Mouse (Mus musculus): Measurements from ENCODE around the gene Pmpcb. TPM values are rescaled to one million over a fixed set of nuclear protein-coding genes. Genes with fewer than 3 reads are reported as not detected.
"Not testable (repeated sequence)": the region's sequence is repeated elsewhere in the genome, so short reads cannot be mapped to it uniquely, and the experiment has no call there.

Pmpcb gene
- total RNA-seq (2014; rRNA removed) = 64.7 and 86.4 TPM in 2 replicates
- polyA plus RNA-seq (2015; fragmentation: Nextera tagmentation; extraction: Ambion mirVana) = 64.0 and 68.6 TPM in 2 replicates

GRCm38 (mm10) chr5:21736956-21737585, at the start of gene Pmpcb:
Gene Pmpcb (plus strand): TSS chr5:21737141.
- DNase-seq (ENCODE audit: low spot score) (peak; percentile 92), ATAC-seq (ENCODE audit: low FRiP score) (peak; percentile 89)
- peak within 1 kb of the TSS; percentile 84 for H3K4me2 ChIP-seq (ENCODE audit: low read depth, low read length, poor library complexity, severe bottlenecking)
- TF ChIP-seq CTCF (IDR thresholded peaks at IDR 0.05) = peak; percentile 97
- WGBS = under 1% methylated on average over 41 of the region's 42 CpGs
- H3K4me1 ChIP-seq (ENCODE audit: insufficient read depth, low read length) = peaks cover 5% of the 10 kb centered on the region; the same call in 1 of the 2 replicates
- H3K4me3 ChIP-seq (ENCODE audit: low read depth, low read length) = peak within 1 kb of the TSS; percentile 70
- no peaks in the 10 kb centered on the region for H3K27me3 ChIP-seq (ENCODE audit: insufficient read depth, low read length)
- peaks cover 20% of the 10 kb centered on the region for H3K36me3 ChIP-seq (ENCODE audit: insufficient read depth, low read length)
- H3K9ac ChIP-seq (replicated peaks; ENCODE audit: low read length, poor library complexity, severe bottlenecking) = peak within 1 kb of the TSS; percentile 77
- peak within 1 kb of the TSS; percentile 84 for H3K27ac ChIP-seq (ENCODE audit: low read depth, low read length)
- H3K9me3 ChIP-seq (ENCODE audit: low read length) = no peaks in the 10 kb centered on the region

GRCm38 (mm10) chr5:21692230-21692629, 44.7 kb upstream of the Pmpcb start:
- no peak overlapping the region for H3K27ac ChIP-seq (ENCODE audit: low read depth, low read length)
- H3K4me2 ChIP-seq (ENCODE audit: low read depth, low read length, poor library complexity, severe bottlenecking) = no peak overlapping the region
- 96% methylated on average over 5 of the region's 5 CpGs for WGBS
- TF ChIP-seq CTCF (IDR thresholded peaks at IDR 0.05) = no peak
- no peak overlapping the region for H3K4me3 ChIP-seq (ENCODE audit: low read depth, low read length)
- no peaks in the 10 kb centered on the region for H3K27me3 ChIP-seq (ENCODE audit: insufficient read depth, low read length)
- no peak for DNase-seq (ENCODE audit: low spot score)
- no peaks in the 10 kb centered on the region for H3K4me1 ChIP-seq (ENCODE audit: insufficient read depth, low read length)
- H3K9ac ChIP-seq (replicated peaks; ENCODE audit: low read length, poor library complexity, severe bottlenecking) = no peak overlapping the region
- no peak for ATAC-seq (ENCODE audit: low FRiP score)
- no peaks in the 10 kb centered on the region for H3K36me3 ChIP-seq (ENCODE audit: insufficient read depth, low read length)
- no peaks in the 10 kb centered on the region for H3K9me3 ChIP-seq (ENCODE audit: low read length)

GRCm38 (mm10) chr5:21693372-21693870, 43.5 kb upstream of the Pmpcb start:
- Histone ChIP-seq H3K4me1 (ENCODE audit: insufficient read depth, low read length) (no peaks in the 10 kb centered on the region), H3K27me3 (ENCODE audit: insufficient read depth, low read length) (no peaks in the 10 kb centered on the region), H3K9me3 (ENCODE audit: low read length) (no peaks in the 10 kb centered on the region), H3K4me3 (ENCODE audit: low read depth, low read length) (no peak overlapping the region), H3K27ac (ENCODE audit: low read depth, low read length) (no peak overlapping the region), H3K4me2 (ENCODE audit: low read depth, low read length, poor library complexity, severe bottlenecking) (no peak overlapping the region), H3K36me3 (ENCODE audit: insufficient read depth, low read length) (no peaks in the 10 kb centered on the region), H3K9ac (replicated peaks; ENCODE audit: low read length, poor library complexity, severe bottlenecking) (no peak overlapping the region)
- no peak for ATAC-seq (ENCODE audit: low FRiP score)
- 89% methylated on average over 3 of the region's 3 CpGs for WGBS
- no peak for DNase-seq (ENCODE audit: low spot score)
- TF ChIP-seq CTCF (IDR thresholded peaks at IDR 0.05) = no peak

GRCm38 (mm10) chr5:21694854-21695490, 42.0 kb upstream of the Pmpcb start:
- H3K27me3 ChIP-seq (ENCODE audit: insufficient read depth, low read length) = no peaks in the 10 kb centered on the region
- H3K4me3 ChIP-seq (ENCODE audit: low read depth, low read length) = no peak overlapping the region
- H3K9ac ChIP-seq (replicated peaks; ENCODE audit: low read length, poor library complexity, severe bottlenecking) = no peak overlapping the region
- H3K4me1 ChIP-seq (ENCODE audit: insufficient read depth, low read length) = no peaks in the 10 kb centered on the region
- no peaks in the 10 kb centered on the region for H3K36me3 ChIP-seq (ENCODE audit: insufficient read depth, low read length)
- H3K4me2 ChIP-seq (ENCODE audit: low read depth, low read length, poor library complexity, severe bottlenecking) = no peak overlapping the region
- TF ChIP-seq CTCF (IDR thresholded peaks at IDR 0.05) = no peak
- H3K27ac ChIP-seq (ENCODE audit: low read depth, low read length) = no peak overlapping the region
- 92% methylated on average over 3 of the region's 3 CpGs for WGBS
- ATAC-seq (ENCODE audit: low FRiP score) = no peak
- H3K9me3 ChIP-seq (ENCODE audit: low read length) = no peaks in the 10 kb centered on the region
- DNase-seq (ENCODE audit: low spot score) = no peak

DNA sequence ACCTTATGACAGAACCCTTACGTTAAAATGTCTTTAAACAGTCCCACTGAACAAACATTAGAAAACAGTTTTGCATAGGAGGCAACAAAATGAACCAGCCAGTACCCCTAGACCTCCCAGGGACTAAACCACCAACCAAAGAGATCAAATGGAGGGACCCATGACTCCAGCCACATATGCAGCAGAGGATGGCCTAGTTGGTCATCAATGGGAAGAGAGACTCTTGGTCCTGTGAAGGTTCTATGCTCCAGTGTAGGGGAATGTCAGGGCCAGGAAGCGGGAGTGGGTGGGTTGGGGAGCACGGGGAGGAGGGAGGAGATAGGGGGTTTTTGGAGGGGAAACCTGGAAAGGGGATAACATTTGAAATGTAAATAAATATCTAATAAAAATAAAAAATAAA, 37.4 kb upstream of the Pmpcb start:
- H3K9ac ChIP-seq (replicated peaks; ENCODE audit: low read length, poor library complexity, severe bottlenecking); H3K4me3 ChIP-seq (ENCODE audit: low read depth, low read length); H3K27me3 ChIP-seq (ENCODE audit: insufficient read depth, low read length); H3K36me3 ChIP-seq (ENCODE audit: insufficient read depth, low read length); H3K4me1 ChIP-seq (ENCODE audit: insufficient read depth, low read length); DNase-seq (ENCODE audit: low spot score); H3K4me2 ChIP-seq (ENCODE audit: low read depth, low read length, poor library complexity, severe bottlenecking); H3K27ac ChIP-seq (ENCODE audit: low read depth, low read length); ATAC-seq (ENCODE audit: low FRiP score); H3K9me3 ChIP-seq (ENCODE audit: low read length): not testable (repeated sequence)
- WGBS = 88% methylated on average over 3 of the region's 3 CpGs

DNA sequence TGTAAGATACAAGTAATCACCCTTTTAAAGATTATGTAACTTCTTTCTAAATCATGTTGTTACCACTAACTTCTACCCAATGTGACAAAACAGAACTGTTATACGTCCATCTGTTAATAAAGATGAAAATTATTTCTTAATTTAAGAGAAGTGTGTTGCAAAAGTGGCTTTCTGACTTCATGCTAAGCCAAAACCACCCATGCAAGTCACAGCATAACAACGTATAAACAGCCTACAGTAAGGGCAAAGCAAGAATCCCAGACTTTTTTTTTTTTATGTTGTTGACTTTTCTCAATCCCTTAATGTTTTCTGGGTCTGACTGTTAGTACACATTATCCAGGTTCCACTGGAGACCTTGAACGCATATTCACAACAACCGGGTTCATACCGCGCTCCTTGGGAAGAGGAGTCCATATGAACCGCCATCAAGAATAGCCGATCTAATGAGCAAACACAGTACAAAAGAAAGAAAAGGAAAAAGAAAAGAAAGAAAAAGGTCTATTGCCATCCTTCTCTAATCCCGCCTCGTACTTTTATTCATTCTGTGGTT, 36.6 kb upstream of the Pmpcb start:
- ATAC-seq (ENCODE audit: low FRiP score) (no peak), DNase-seq (ENCODE audit: low spot score) (no peak)
- Histone ChIP-seq H3K4me2 (ENCODE audit: low read depth, low read length, poor library complexity, severe bottlenecking) (peak overlapping the region; percentile 64), H3K27me3 (ENCODE audit: insufficient read depth, low read length) (no peaks in the 10 kb centered on the region), H3K9ac (replicated peaks; ENCODE audit: low read length, poor library complexity, severe bottlenecking) (peak overlapping the region; percentile 93; the same call in 1 of the 2 replicates), H3K36me3 (ENCODE audit: insufficient read depth, low read length) (no peaks in the 10 kb centered on the region), H3K4me1 (ENCODE audit: insufficient read depth, low read length) (no peaks in the 10 kb centered on the region), H3K27ac (ENCODE audit: low read depth, low read length) (peak overlapping the region; percentile 99; the same call in 1 of the 2 replicates), H3K9me3 (ENCODE audit: low read length) (no peaks in the 10 kb centered on the region), H3K4me3 (ENCODE audit: low read depth, low read length) (peak overlapping the region; percentile 69)
- WGBS = 8% methylated on average over 10 of the region's 10 CpGs
- TF ChIP-seq CTCF (IDR thresholded peaks at IDR 0.05) = no peak

All from midbrain, postnatal 0 days (tissue).